Mouse (Mus musculus) adrenal gland, postnatal 10 days (tissue): ENCODE results near the gene Sprtn. TPM values are rescaled to one million over a fixed set of nuclear protein-coding genes. Genes with fewer than 3 reads are reported as not detected.

Experiments used
- DNase-seq: peaks from one replicate; pipeline ENCODE4 v3.0.0; 2021; ENCODE audit warnings: mixed read lengths
- long read RNA-seq, 2 experiments: library from polyadenylated mRNA; stranded (forward); transcript quantifications; one replicate each; pipeline ENCODE4 v2.0.0; 2021
- total RNA-seq, 2 experiments: library from RNA; stranded (reverse); gene quantifications; 2 replicates each; pipeline ENCODE4 v1.2.3; 2021

Gene Sprtn
- total RNA-seq: 10 to 100 TPM; 20.2 to 21.3 TPM
- long read RNA-seq, experiment 1, full-length matches to known transcripts: 1 of 4 reads
- long read RNA-seq, experiment 1, partial matches to known transcripts: 1 of 4 reads
- long read RNA-seq, experiment 1, other reads (novel, unspliced or antisense): 2 of 4 reads
- long read RNA-seq, experiment 2, partial matches to known transcripts: 0 of 4 reads
- long read RNA-seq, experiment 2, other reads (novel, unspliced or antisense): 4 of 4 reads

DNA sequence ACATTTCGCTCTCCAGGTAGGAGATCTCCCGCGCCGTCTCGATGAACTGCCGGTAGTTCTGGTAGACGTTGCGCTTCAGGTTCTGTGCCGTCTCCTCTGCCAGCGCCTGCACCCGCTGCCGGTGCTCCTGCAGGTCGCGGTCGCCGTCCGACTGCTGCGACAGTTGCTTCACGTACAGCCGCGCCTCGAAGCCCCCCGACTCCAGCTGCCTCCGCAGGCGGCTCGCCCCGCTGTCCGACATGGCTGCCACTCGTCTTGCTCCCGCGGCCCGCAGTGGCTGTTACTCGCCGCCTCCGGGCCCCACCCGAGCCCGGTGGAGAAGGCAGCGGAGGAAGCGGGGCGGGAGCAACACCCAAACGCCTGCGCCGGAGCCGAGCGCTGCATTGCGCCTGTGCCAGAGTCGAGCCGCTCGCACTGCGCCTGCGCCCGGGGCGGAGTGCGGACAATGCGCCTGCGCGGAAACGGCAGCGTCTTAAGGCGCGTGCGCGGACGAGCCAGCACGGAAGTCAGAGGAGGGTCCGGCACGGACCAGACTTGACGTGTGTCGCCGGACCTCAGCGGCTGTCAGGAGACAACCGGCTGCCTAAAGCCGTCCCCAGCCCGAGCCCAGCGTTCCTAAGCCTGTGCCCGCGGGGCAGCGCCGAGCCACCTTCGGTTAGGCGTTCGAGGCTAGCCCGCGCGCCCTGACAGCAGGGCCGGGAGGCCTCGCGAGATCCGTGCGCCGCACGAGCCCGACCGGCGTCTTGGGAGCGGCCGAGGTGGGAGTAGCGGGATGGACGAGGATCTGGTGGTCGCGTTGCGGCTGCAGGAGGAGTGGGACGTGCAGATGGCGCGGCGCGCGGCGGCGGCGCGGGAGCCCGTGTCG is at the start of gene Sprtn, which contains the start of gene Exoc8:
Gene Sprtn (plus strand): TSS at position 501 of the 865 bp plus-strand sequence.
Gene Exoc8 (minus strand): TSS at position 320 of the 865 bp plus-strand sequence.
- peak; percentile 99 for DNase-seq

- DNase-seq: no peak
Measured at GRCm38 (mm10) chr8:124853511-124853910, 44.2 kb upstream of the Sprtn start.

- no peak for DNase-seq
Measured at GRCm38 (mm10) chr8:124859466-124859865, 38.2 kb upstream of the Sprtn start.

DNA sequence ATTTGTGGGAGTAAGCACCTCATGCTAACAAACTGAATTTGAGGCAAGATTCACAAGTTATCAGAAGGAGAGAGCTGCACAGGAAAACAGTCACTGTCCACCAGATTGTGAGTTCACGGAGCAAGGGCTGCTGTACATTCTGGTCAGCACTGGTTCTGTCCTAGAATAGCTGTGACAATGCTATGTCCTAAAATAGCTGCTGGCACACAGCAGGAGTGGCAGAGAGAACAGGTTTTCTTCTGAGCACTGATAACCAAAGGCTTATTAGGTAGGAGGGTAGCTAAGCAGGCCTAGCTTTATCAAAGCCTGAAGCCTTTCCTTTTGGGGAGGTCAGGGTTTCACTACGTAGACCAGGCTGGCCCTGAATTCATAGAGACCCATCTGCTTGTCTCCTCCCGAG is 37.5 kb upstream of the Sprtn start:
- DNase-seq: no peak

DNA sequence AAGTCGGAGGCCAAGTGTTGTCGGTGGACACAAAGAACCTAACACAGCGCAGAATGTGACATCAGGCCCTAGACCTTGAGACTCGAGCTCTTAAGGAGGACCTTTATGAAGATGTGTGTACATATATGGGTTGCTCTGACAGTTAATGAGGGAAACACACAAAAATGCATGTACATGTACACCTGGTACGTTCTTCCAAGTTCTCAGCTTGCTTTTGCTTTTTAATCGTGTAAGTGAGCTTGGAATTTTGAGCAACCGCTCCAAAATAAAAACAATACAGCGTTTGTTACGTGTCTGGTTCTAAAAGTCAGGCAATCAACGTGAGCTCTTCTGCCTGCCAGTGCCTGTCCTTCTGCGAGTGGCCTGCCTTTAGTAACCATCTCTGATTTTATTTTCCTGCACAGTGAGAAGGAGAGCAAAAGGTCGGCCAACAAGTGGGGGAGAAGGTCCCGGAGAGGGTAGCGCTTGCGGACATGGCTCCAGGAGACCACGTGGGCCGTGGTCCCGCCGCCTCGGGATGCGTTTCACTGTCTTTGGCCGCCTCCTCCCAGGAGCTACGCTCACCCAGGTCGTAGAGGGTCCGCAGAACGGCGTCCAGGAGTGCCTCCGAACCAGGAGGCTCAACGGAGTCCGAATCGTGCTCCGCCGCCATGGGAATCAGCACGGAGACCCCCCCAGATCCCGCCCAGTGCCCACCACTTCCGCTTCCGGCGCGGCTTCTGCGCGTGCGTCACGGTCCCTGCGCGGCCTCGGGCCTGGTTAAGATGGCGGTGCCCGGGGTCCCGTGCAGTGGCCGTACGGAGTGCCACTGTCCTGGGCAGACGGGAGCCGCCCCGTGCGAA is 35.1 kb upstream of the Sprtn start, which contains the start of the genes Gnpat and 2810004N23Rik:
Gene Gnpat (plus strand): TSS at position 713 of the 842 bp plus-strand sequence.
Gene 2810004N23Rik (minus strand): TSS at position 800 of the 842 bp plus-strand sequence.
- DNase-seq: peak; percentile 97

DNA sequence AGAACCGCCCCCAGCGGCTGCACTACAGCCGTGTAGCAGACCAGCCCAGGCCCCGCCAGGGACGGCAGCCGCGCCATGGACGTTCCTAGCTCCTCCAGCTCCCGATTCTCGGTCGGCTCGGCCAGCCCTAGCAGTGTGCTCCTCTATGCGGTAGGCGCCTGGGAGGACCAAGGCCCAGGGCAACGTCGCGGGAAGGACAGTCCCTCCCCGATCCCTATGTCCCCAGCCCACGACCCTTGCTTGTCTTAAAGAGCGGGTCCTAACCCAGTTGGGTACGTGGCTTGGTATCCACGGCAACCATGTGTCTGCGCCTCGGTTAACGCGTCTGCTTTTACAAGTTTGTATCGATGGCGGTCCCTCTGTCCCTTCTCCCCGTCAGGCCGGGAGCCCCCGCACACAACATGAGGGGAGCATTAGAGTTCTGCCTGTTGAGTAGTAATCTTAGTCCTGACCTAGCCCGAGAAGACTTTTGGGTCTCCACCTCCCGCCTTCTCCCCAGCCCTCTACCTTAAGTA is 34.5 kb upstream of the Sprtn start:
- DNase-seq: no peak

GRCm38 (mm10) chr8:124863729-124864128 is 34.0 kb upstream of the Sprtn start:
- DNase-seq: no peak

DNA sequence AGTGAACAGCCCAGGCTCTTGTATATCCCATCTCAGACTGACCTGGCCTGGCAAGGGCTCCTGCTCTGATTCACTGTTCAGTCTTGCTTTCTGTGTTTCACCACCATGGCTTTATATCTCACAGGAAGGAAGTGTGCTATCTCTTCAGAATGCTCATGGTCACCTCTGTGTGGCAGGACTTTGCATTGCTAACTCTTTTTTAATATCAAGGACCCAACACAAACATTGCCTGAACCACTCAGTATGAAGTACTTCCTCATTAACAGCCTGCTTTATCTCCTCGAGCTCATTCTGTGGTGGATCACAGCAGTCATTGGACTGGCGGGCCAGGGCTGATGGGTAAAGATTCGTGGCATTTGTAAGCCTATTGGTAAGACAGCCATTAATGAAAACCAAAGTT is 31.0 kb upstream of the Sprtn start:
- no peak for DNase-seq

GRCm38 (mm10) chr8:124867126-124867525 is 30.6 kb upstream of the Sprtn start:
- DNase-seq: peak; percentile 43

DNA sequence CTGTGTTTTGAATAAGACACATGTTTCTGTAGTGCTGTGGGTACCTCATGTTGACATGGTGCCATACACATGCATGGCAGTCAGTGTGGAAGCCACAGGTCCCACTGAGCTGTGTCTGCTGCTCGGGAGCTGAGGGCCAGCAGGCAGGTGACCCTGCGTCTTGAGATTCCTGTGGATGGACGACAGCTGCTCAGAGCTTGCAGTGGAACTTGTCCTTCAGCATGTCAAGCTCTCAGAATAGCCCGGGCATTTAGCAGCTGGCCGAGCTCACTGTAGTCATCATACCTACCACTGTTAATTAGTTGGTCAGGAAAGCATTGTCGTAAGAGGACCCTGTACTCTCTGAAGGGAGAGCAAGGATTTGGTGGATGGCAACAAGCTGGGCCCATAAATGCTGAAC is 28.0 kb upstream of the Sprtn start:
- no peak for DNase-seq

DNA sequence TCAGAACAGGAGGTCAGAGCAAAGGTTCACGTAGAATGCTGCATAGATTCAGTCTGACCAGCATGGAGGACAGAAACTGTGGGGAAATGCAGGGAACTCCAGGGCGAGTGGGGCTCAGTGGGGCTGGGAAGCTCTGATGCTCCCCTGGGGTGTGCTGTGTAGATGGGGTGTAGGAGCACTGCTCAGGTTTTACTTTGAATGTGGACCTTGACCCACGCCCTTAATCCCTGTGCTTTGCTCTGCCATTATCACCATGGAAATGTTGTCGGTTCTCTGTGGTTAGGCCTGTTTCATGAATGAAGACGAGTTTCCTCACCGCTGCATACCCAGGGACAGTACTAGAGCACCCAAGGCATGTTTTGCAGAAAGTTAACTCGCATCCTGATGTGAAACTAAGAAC is 26.2 kb upstream of the Sprtn start:
- DNase-seq: no peak

DNA sequence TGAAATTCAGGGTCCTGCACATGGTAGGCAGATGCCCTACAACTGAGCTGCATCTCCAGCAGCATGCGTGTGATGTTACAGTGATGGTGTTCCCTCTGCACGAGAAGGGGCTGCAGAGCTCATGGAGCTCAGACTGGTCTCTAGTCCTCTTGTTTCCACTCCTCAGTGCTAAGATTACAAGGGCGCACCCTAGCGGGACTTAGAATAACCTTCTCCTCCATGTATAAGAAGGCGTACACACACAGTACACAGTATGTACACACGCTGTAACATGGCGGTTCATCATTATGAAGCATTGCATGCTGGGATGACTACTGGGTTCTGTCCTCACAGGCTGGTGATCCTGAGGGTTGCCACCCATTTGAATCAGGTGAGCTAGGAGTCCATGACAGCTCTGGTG is 25.6 kb upstream of the Sprtn start:
- DNase-seq: no peak

- DNase-seq: no peak
Measured at GRCm38 (mm10) chr8:124872690-124873089, 25.0 kb upstream of the Sprtn start.

- DNase-seq: no peak
Measured at GRCm38 (mm10) chr8:124878141-124878540, 19.5 kb upstream of the Sprtn start.

DNA sequence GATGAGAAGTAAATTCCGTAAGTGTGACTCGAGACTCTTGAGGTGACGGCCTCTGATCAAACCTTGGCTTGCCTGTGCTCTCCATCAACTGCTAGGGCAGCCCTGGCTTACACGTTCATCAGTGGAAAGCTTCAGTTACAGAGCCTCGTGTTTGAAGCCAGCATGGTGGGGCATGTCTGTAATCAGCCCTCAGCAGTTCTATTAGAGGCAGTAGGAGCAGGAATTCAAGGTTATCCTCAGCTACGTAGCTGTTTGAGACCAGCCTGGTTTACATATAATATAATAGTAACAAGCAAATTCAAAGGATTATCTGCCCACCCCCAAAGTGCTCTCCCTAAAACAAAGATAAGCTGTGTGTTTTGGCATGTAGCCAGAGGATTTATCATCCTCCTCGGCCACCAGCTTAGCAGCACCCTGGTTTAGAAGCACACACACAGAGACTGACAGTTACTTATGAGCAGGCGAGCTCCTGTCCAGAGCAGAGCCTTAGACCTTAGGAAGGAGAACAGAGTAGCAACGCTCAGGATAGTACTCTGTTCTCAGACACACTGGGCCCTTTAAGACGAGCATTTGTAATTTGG is 18.6 kb upstream of the Sprtn start:
- no peak for DNase-seq

DNA sequence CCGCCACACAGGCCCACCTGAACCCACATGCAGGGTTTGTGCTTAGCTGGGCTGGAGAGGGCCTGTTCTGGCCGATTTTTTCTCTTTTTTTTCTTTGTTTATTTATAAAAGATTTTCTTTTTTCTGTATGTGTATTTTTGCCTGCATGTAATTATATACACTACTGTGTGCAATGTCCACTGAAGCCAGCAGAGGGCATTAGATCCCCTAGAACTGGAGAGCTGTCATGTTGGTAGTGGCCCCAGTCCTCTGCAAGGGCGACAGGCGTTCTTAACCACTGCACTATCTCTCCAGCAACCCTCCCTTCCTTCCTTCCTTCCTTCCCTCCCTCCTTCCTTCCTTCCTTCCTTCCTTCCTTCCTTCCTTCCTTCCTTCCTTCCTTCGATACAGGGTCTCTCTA is 9.3 kb upstream of the Sprtn start:
- no peak for DNase-seq

DNA sequence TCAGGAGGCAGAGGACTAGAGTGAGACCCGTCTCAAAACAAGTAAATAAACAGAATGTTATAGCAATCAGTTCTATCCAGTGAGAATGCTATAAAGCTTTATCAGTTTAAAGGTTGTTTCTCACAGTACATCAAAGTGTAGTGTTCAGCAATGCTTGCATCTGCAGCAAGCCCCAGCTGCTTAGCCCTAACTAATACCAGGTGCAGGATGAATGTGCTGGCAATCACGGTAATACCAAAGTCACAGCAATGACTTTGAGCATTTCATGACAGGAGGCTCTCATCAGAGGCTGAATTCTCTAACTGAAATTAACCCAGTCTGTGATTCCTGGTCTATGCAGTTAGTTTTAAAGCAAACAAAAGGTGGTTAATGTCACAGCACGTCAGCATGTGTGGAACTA is 5.1 kb upstream of the Sprtn start:
- DNase-seq: no peak

DNA sequence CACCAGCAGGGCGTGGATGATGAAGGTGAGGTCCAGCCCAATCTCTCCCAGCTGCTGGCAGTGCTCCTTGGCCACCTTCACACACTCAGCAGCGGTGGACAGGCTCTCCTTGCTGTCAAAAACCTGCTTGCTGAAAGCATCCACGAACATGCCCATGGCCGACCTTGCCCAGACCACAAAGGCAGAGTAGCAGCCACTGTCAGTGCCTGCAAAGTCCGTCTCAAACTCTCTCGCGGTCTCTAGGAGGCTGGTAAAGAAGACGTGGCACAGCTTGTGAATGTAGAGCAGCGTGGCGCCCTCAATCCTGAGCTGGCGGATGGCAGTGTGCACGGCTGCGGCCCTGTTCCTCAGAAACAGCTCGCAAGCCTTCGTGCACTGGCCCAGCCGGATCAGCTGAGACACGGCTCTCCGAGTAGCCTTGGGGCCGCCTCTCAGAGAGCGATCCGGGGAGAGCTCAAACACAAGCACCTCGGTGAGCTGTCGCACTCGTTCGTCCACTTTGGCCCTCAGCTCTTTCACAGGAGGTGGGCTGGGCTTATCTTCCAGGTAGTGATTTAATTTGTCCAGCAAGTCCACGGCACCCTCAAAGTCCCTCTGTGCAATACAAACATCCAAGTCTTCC is 1.6 kb upstream of the Sprtn start:
- DNase-seq: peak; percentile 30

GRCm38 (mm10) chr8:124896632-124897385 is 877 bp upstream of the Sprtn start:
- peak; percentile 84 for DNase-seq

GRCm38 (mm10) chr8:124898251-124898905 is 692 bp downstream of the Sprtn start:
- DNase-seq: peak; percentile 33
